Mouse (Mus musculus) stomach, embryonic 16.5 days (tissue): ENCODE results near the gene Tbata. TPM values are rescaled to one million over a fixed set of nuclear protein-coding genes. Genes with fewer than 3 reads are reported as not detected.

Experiments used
- ATAC-seq: fragments of 200-750 bp; cut with Nextera tagmentation; 2 replicates; pipeline ENCODE4 v1.8.0; 2017; ENCODE audit warnings: moderate number of reproducible peaks, moderate TSS enrichment; ENCODE audit not compliant: insufficient read depth, low FRiP score
- H3K27ac ChIP-seq: fragments of 300-500 bp; sonication (generic); 2 replicates; pipeline ENCODE4 v1.5.1; 2014; ENCODE audit warnings: low read length
- H3K27me3 ChIP-seq: fragments of 300-500 bp; sonication (generic); 2 replicates; pipeline ENCODE4 v1.6.1; 2014; ENCODE audit warnings: low read length, control low read depth, mixed read lengths; ENCODE audit not compliant: control insufficient read depth, insufficient read depth
- H3K36me3 ChIP-seq: fragments of 300-500 bp; sonication (generic); 2 replicates; pipeline ENCODE4 v1.6.1; 2014; ENCODE audit warnings: low read length; ENCODE audit not compliant: control insufficient read depth, insufficient read depth
- H3K4me1 ChIP-seq: fragments of 300-500 bp; sonication (generic); 2 replicates; pipeline ENCODE4 v1.6.1; 2014; ENCODE audit warnings: low read length, control low read depth, mixed read lengths; ENCODE audit not compliant: control insufficient read depth, insufficient read depth
- H3K4me2 ChIP-seq: fragments of 300-500 bp; sonication (generic); 2 replicates; pipeline ENCODE4 v1.6.1; 2014; ENCODE audit warnings: low read depth, low read length, mixed read lengths
- H3K4me3 ChIP-seq: fragments of 300-500 bp; sonication (generic); replicated peaks from 2 replicates; pipeline ENCODE4 v1.5.1; 2014; ENCODE audit warnings: mild to moderate bottlenecking, low read length
- H3K9ac ChIP-seq: fragments of 300-500 bp; sonication (generic); 2 replicates; pipeline ENCODE4 v1.6.1; 2014; ENCODE audit warnings: low read length
- H3K9me3 ChIP-seq: fragments of 300-500 bp; sonication (generic); replicated peaks from 2 replicates; pipeline ENCODE4 v1.6.1; 2016; ENCODE audit warnings: low read length, control low read depth; ENCODE audit not compliant: control insufficient read depth
- WGBS: fragments of 180-500 bp; shearing (Covaris S2); extraction: QIAGEN DNeasy Blood & Tissue Kit; methylation state at CpG from one replicate; pipeline ENCODE4 v1.1.7; 2014; 5-methylcytosine and 5-hydroxymethylcytosine counted together
- polyA plus RNA-seq: library from polyadenylated mRNA; unstranded; fragments of >200 nt; fragmentation: Nextera tagmentation; extraction: Ambion mirVana; gene quantifications from 2 replicates; pipeline ENCODE4 v1.2.1, GENCODE M21; 2015

Tbata gene
- polyA plus RNA-seq, 1 experiment from 2014 or later = not detected

GRCm38 (mm10) chr10:61215658-61216057 is 43.9 kb downstream of the Tbata start:
- peaks cover 10% of the 10 kb centered on the region for H3K9me3 ChIP-seq
- H3K27ac ChIP-seq = no peak overlapping the region
- H3K4me3 ChIP-seq = no peak overlapping the region
- 93% methylated on average over 6 of the region's 6 CpGs for WGBS
- H3K36me3 ChIP-seq = no peaks in the 10 kb centered on the region
- H3K4me2 ChIP-seq = no peak overlapping the region
- no peaks in the 10 kb centered on the region for H3K4me1 ChIP-seq
- H3K9ac ChIP-seq = no peak overlapping the region
- ATAC-seq = no peak
- no peaks in the 10 kb centered on the region for H3K27me3 ChIP-seq

GRCm38 (mm10) chr10:61216163-61216562 is 44.4 kb downstream of the Tbata start:
- no peak overlapping the region for H3K9ac ChIP-seq
- H3K27me3 ChIP-seq = no peaks in the 10 kb centered on the region
- no peaks in the 10 kb centered on the region for H3K4me1 ChIP-seq
- H3K27ac ChIP-seq = no peak overlapping the region
- peaks cover 10% of the 10 kb centered on the region for H3K9me3 ChIP-seq
- no peaks in the 10 kb centered on the region for H3K36me3 ChIP-seq
- WGBS = 66% methylated on average over 4 of the region's 4 CpGs
- H3K4me2 ChIP-seq = no peak overlapping the region
- ATAC-seq = no peak
- no peak overlapping the region for H3K4me3 ChIP-seq

- no peak overlapping the region for H3K27ac ChIP-seq
- WGBS = 96% methylated on average over 4 of the region's 4 CpGs
- no peak overlapping the region for H3K4me2 ChIP-seq
- H3K9me3 ChIP-seq = peaks cover 10% of the 10 kb centered on the region
- H3K36me3 ChIP-seq = no peaks in the 10 kb centered on the region
- H3K4me1 ChIP-seq = no peaks in the 10 kb centered on the region
- H3K9ac ChIP-seq = no peak overlapping the region
- H3K4me3 ChIP-seq = no peak overlapping the region
- no peak for ATAC-seq
- no peaks in the 10 kb centered on the region for H3K27me3 ChIP-seq
These were observed 47.6 kb downstream of the Tbata start for GRCm38 (mm10) chr10:61219318-61219717.

- no peak overlapping the region for H3K9ac ChIP-seq
- WGBS = 80% methylated on average over 5 of the region's 5 CpGs
- no peak for ATAC-seq
These were observed 53.9 kb downstream of the Tbata start for GRCm38 (mm10) chr10:61225694-61226093.

GRCm38 (mm10) chr10:61226784-61227396 is 55.1 kb downstream of the Tbata start:
- Histone ChIP-seq H3K4me2 (no peak overlapping the region), H3K36me3 (no peaks in the 10 kb centered on the region), H3K4me3 (no peak overlapping the region), H3K9me3 (no peaks in the 10 kb centered on the region), H3K4me1 (no peaks in the 10 kb centered on the region; the same call in 1 of the 2 replicates), H3K27ac (no peak overlapping the region), H3K27me3 (no peaks in the 10 kb centered on the region), H3K9ac (no peak overlapping the region)
- ATAC-seq = peak; percentile 62
- WGBS = 31% methylated on average over 4 of the region's 4 CpGs

More at GRCm38 (mm10) chr10:61225694-61226093, 53.9 kb downstream of the Tbata start:
- H3K27ac ChIP-seq = no peak overlapping the region
- no peaks in the 10 kb centered on the region; the same call in 1 of the 2 replicates for H3K4me1 ChIP-seq
- H3K4me2 ChIP-seq = no peak overlapping the region
- no peaks in the 10 kb centered on the region for H3K36me3 ChIP-seq
- no peaks in the 10 kb centered on the region for H3K9me3 ChIP-seq
- H3K4me3 ChIP-seq = no peak overlapping the region
- H3K27me3 ChIP-seq = no peaks in the 10 kb centered on the region

- Histone ChIP-seq H3K27me3 (no peaks in the 10 kb centered on the region), H3K27ac (no peak overlapping the region), H3K4me3 (no peak overlapping the region), H3K4me2 (no peak overlapping the region), H3K9ac (no peak overlapping the region), H3K36me3 (no peaks in the 10 kb centered on the region), H3K9me3 (no peaks in the 10 kb centered on the region), H3K4me1 (peaks cover 4% of the 10 kb centered on the region)
- no peak for ATAC-seq
- WGBS = 83% methylated on average over 3 of the region's 3 CpGs
These were observed 60.0 kb downstream of the Tbata start for GRCm38 (mm10) chr10:61231756-61232155.

- Histone ChIP-seq H3K27ac (no peak overlapping the region; the same call in 1 of the 2 replicates), H3K36me3 (no peaks in the 10 kb centered on the region), H3K27me3 (no peaks in the 10 kb centered on the region), H3K4me1 (peaks cover 6% of the 10 kb centered on the region; the same call in 1 of the 2 replicates), H3K9ac (no peak overlapping the region), H3K4me3 (no peak overlapping the region), H3K9me3 (no peaks in the 10 kb centered on the region), H3K4me2 (no peak overlapping the region)
- WGBS = 50% methylated on average over 7 of the region's 7 CpGs
- peak; percentile 47; the same call in 1 of the 2 replicates for ATAC-seq
These were observed 61.3 kb downstream of the Tbata start for GRCm38 (mm10) chr10:61232858-61233567.

GRCm38 (mm10) chr10:61234319-61234718 is 62.6 kb downstream of the Tbata start:
- H3K4me1 ChIP-seq = peaks cover 6% of the 10 kb centered on the region; the same call in 1 of the 2 replicates
- 59% methylated on average over 4 of the region's 4 CpGs for WGBS
- ATAC-seq = no peak
- no peak overlapping the region for H3K27ac ChIP-seq
- no peak overlapping the region for H3K4me3 ChIP-seq
- no peak overlapping the region for H3K4me2 ChIP-seq
- 0 out of 2 replicates have a peak, but pooled peaks cover 5% of the 10 kb centered on the region for H3K9me3 ChIP-seq
- H3K36me3 ChIP-seq = no peaks in the 10 kb centered on the region
- no peak overlapping the region for H3K9ac ChIP-seq
- no peaks in the 10 kb centered on the region for H3K27me3 ChIP-seq

- H3K9ac ChIP-seq = no peak overlapping the region
- 60% methylated on average over 6 of the region's 6 CpGs for WGBS
- H3K4me3 ChIP-seq = no peak overlapping the region
- no peaks in the 10 kb centered on the region for H3K27me3 ChIP-seq
- H3K4me2 ChIP-seq = no peak overlapping the region
- H3K36me3 ChIP-seq = no peaks in the 10 kb centered on the region
- peak; percentile 63; the same call in 1 of the 2 replicates for ATAC-seq
- H3K4me1 ChIP-seq = peaks cover 15% of the 10 kb centered on the region
- 0 out of 2 replicates have a peak, but pooled peaks cover 5% of the 10 kb centered on the region for H3K9me3 ChIP-seq
- H3K27ac ChIP-seq = no peak overlapping the region
These were observed 64.0 kb downstream of the Tbata start for GRCm38 (mm10) chr10:61235677-61236267.
